Mouse (Mus musculus) liver, embryonic 18 days (tissue): ENCODE results near the gene Gm7029. TPM values are rescaled to one million over a fixed set of nuclear protein-coding genes. Genes with fewer than 3 reads are reported as not detected.

Experiments used
- polyA plus RNA-seq: library from polyadenylated mRNA; depleted of rRNA; stranded (reverse); fragments of >200 nt; gene quantifications from 2 replicates; pipeline ENCODE4 v1.2.3, GENCODE M21; 2012; rRNA removed

Gene Gm7029
- polyA plus RNA-seq: not detected in 2 replicates

GRCm38 (mm10) chr17:33873537-33873936, at the start of gene Gm7029:
Gm7029 (plus strand) TSS chr17:33873837.

DNA sequence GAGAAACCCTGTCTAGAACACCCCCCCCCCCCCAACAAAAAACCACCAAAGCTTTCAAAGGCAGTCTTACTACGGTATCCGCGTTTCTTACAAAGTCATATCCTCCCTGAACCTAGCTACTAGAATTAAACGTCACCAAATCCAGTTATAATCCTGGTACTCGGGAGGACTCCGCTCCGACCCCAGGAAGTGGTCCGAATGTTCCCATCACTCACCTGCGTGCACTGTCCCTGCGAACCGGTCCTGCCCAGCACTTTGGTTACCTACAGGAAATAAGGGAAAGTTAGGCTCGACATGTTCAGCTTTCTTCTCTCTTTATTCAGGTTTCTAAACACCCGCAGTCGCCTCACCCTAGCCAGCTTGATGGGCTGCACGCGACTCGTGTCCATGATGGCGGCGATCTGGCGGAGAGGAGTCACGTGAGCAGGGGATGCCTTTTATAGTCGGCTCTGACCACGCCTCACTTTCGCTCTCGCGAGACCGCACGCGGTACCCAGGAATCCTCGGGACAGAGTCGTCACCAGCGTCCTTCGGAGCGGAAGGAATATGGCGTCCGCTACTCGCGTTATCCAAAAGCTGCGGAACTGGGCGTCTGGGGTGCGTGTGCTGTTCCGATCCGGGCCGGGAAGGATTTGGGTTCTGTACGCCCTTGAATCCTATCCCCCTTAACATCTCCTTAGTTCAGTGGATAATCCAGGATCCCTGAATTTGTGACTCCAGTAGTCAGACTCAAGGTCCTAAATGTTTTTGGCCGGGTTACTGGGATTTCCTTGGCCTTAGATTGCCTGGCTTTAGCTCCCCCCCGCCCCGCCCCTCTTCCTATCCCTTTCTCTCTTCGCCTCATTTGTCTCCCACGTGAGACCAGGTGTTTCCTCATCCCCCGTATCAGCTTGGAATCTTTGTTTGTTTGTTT, 49.3 kb upstream of the Gm7029 start, which contains the start of the genes Rps28 and Ndufa7:
Gene Rps28, minus strand, starts transcription at position 479 of the 913 bp plus-strand sequence.
Gene Ndufa7, plus strand, starts transcription at position 489 of the 913 bp plus-strand sequence.

GRCm38 (mm10) chr17:33842966-33843795, 30.5 kb upstream of the Gm7029 start, which contains the start of gene Cd320:
Cd320 (plus strand) TSS chr17:33843091.

DNA sequence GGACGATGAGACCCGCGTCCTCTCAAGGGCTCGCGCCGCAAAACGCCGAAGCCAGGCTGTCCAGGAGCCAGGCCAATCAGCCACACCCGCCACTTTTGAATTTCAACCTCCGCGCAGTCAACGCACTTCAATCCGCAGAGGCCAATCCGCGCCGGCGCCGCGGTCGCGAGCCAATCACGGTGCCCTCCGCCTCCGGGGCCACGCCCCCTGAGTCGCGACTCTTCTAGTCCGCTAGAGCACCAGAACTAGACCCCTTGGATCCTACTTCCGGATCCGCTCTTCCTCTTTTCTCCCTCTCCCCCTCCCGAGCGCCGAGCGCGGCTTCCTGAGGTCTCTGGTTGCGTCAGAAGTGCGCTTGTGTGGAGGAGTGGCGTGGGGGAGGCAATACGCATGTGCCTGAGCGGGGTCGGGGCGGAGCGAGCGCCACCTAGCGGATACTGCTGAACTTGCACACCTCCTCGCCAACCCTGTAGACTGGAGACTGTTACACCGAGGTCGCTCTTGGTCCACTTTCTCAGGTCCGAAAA, 17.0 kb downstream of the Gm7029 start, which contains the start of gene Kifc1:
Gene Kifc1, minus strand, starts transcription at position 129 of the 527 bp plus-strand sequence.

DNA sequence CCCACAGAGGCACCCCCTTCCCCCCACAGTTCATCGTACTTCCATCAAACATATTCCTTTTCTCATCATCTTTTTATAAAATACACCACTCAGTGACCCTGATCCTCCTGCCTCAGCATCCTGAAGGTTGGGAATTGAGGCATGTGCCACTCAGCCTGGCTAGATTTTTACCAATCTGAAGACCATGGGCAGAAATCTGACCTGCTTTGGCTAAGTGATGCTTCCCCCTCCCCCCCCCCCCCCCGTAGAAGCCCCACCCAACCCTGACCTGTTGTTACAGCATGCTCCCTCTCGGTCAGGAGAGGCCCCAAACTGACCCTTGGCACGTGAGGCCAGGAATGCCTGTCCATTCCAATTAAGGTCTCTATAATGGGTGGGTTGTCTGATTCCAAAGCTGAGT, 31.2 kb downstream of the Gm7029 start, which contains the start of gene Platr17:
Gene Platr17, plus strand, starts transcription at position 301 of the 400 bp plus-strand sequence.

GRCm38 (mm10) chr17:33909077-33909868, 35.6 kb downstream of the Gm7029 start, which contains the start of gene Daxx:
Daxx (plus strand) TSS chr17:33909414.

GRCm38 (mm10) chr17:33915671-33916250, 42.1 kb downstream of the Gm7029 start, which contains the start of the genes Tapbp and Zbtb22:
Tapbp (plus strand) TSS chr17:33915899.
Zbtb22 (plus strand) TSS chr17:33915904.

Other genes starting within 250 kb of the Gm7029 start
- 17.1 and 22.0 TPM in 2 replicates for gene Zfp414, start 244.7 kb upstream of the Gm7029 start, polyA plus RNA-seq
- gene Pram1, start 235.8 kb upstream of the Gm7029 start, polyA plus RNA-seq: 7.5 and 12.1 TPM in 2 replicates
- gene Hnrnpm, start 187.0 kb upstream of the Gm7029 start, polyA plus RNA-seq: 86.0 and 104 TPM in 2 replicates
- gene March2, start 155.2 kb upstream of the Gm7029 start, polyA plus RNA-seq: 124 and 134 TPM in 2 replicates
- gene Rab11b, start 113.3 kb upstream of the Gm7029 start, polyA plus RNA-seq: 86.1 and 92.3 TPM in 2 replicates
- 51.8 and 56.4 TPM in 2 replicates for gene Angptl4, start 92.0 kb upstream of the Gm7029 start, polyA plus RNA-seq
- gene Kank3, start 63.3 kb upstream of the Gm7029 start, polyA plus RNA-seq: 15.8 and 17.2 TPM in 2 replicates
- 624 and 816 TPM in 2 replicates for gene Rps28, start 49.3 kb upstream of the Gm7029 start, polyA plus RNA-seq
- 189 and 197 TPM in 2 replicates for gene Ndufa7, start 49.3 kb upstream of the Gm7029 start, polyA plus RNA-seq
- gene Cd320, start 30.7 kb upstream of the Gm7029 start, polyA plus RNA-seq: 8.3 and 9.0 TPM in 2 replicates
- gene Kifc1, start 16.8 kb downstream of the Gm7029 start, polyA plus RNA-seq: 19.2 and 21.8 TPM in 2 replicates
- gene Platr17, start 31.3 kb downstream of the Gm7029 start, polyA plus RNA-seq: 0.63 and 0.78 TPM in 2 replicates
- gene Daxx, start 35.6 kb downstream of the Gm7029 start, polyA plus RNA-seq: 17.5 and 19.5 TPM in 2 replicates
- 19.7 and 21.7 TPM in 2 replicates for gene Tapbp, start 42.1 kb downstream of the Gm7029 start, polyA plus RNA-seq
- gene Zbtb22, start 42.1 kb downstream of the Gm7029 start, polyA plus RNA-seq: 11.4 and 11.9 TPM in 2 replicates
- 21.4 and 28.9 TPM in 2 replicates for gene Rgl2, start 55.7 kb downstream of the Gm7029 start, polyA plus RNA-seq
- gene Pfdn6, start 66.5 kb downstream of the Gm7029 start, polyA plus RNA-seq: 45.7 and 46.0 TPM in 2 replicates
- gene Wdr46, start 66.8 kb downstream of the Gm7029 start, polyA plus RNA-seq: 11.8 and 12.7 TPM in 2 replicates
- 1.4 and 1.9 TPM in 2 replicates for gene B3galt4, start 77.7 kb downstream of the Gm7029 start, polyA plus RNA-seq
- 15.0 and 17.0 TPM in 2 replicates for gene Vps52, start 82.0 kb downstream of the Gm7029 start, polyA plus RNA-seq
- 1,178 and 1,295 TPM in 2 replicates for gene Rps18, start 82.2 kb downstream of the Gm7029 start, polyA plus RNA-seq
- 340 and 427 TPM in 2 replicates for gene H2-K1, start 126.5 kb downstream of the Gm7029 start, polyA plus RNA-seq
- gene Ring1, start 150.8 kb downstream of the Gm7029 start, polyA plus RNA-seq: 12.5 and 18.5 TPM in 2 replicates
- 51.8 and 62.7 TPM in 2 replicates for gene H2-Ke6, start 154.2 kb downstream of the Gm7029 start, polyA plus RNA-seq
- 42.7 and 48.3 TPM in 2 replicates for gene Slc39a7, start 157.8 kb downstream of the Gm7029 start, polyA plus RNA-seq
- 18.5 and 21.0 TPM in 2 replicates for gene Rxrb, start 158.0 kb downstream of the Gm7029 start, polyA plus RNA-seq
- 0.48 and 0.67 TPM in 2 replicates for gene Col11a2, start 165.6 kb downstream of the Gm7029 start, polyA plus RNA-seq
- gene H2-Oa, start 218.5 kb downstream of the Gm7029 start, polyA plus RNA-seq: 0.81 and 1.1 TPM in 2 replicates
- 4.5 and 5.3 TPM in 2 replicates for gene H2-DMa, start 245.7 kb downstream of the Gm7029 start, polyA plus RNA-seq
- gene Brd2, start 248.8 kb downstream of the Gm7029 start, polyA plus RNA-seq: 45.0 and 46.4 TPM in 2 replicates